In the genomic region with DNA sequence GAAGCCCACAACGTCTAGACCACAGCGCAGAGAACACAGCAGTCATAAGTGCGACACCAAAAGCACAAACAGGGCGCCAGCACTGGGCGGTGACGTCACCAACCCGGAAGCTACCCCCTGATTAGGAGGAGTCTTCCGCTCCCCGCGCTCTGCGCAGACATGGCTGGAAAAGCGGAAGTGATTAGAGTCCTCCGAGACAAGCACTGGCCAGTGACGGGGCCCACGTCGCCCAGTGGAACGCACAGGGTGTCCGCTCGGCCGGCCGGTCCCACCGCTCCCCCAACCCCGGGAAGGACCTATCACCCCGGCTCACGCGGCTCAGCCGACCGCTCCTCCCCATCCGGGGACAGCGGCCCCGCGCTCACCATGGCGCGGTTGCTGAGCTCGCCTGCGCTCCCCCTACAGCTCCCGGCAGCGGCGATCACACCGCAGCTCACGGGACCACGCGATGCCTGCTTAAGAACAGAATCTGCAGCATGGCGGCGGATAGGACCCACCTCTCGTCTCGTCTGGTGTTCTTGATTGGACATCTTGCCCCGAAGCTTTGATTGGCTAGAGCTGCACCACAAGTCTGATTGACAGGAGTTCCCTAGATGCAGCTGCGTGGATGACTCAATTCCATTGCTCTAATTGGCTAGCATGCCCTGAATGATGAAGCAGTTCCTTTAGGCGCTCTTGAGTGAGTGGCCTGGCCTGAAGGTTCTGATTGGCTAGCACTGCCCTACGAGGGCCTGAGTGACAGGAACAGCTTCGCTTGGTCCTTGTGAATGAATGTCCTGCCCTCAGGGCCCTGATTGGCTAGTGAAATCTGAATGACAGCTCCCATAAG, we compare ENCODE assay signal across 8 mouse cellular contexts. TPM values are rescaled to one million over a fixed set of nuclear protein-coding genes. Genes with fewer than 3 reads are reported as not detected.
DNase-seq lines count a peak whose midpoint lies in the region; ATAC-seq lines count a peak whose summit lies in the region.

No protein-coding gene starts in this region.

- ATAC-seq in hindbrain, embryonic 16.5 days: peak; percentile 99

- peak overlapping the region; percentile 73 for H3K4me2 ChIP-seq in hindbrain, embryonic 16.5 days (ENCODE audit: low read length)

- H3K9me3 ChIP-seq in hindbrain, embryonic 16.5 days (ENCODE audit: control insufficient read depth, low read length): no peaks in the 10 kb centered on the region

- peaks cover 27% of the 10 kb centered on the region for H3K4me1 ChIP-seq in hindbrain, embryonic 16.5 days (ENCODE audit: control insufficient read depth, insufficient read depth, low read depth, low read length)

- H3K9ac ChIP-seq in hindbrain, embryonic 16.5 days (ENCODE audit: low read depth, low read length): peak overlapping the region; percentile 99

- H3K79me2 ChIP-seq in macrophage (ENCODE audit: inconsistent target): peaks cover 46% of the 10 kb centered on the region

- peak overlapping the region; percentile 100 for H3K27ac ChIP-seq in hindbrain, embryonic 16.5 days (ENCODE audit: low read depth, low read length)
- H3K27ac ChIP-seq in macrophage: peak overlapping the region; percentile 54

- DNase-seq in WW6 (ENCODE audit: low read depth, low spot score): peak; percentile 98
- DNase-seq in cerebellum, postnatal 4 days (ENCODE audit: low spot score in 2 of 2): peak; percentile 86 to 90
- peak; percentile 97 for DNase-seq in gastrocnemius, adult 18-20 months (ENCODE audit: low spot score)
- DNase-seq in left cerebral cortex, adult 18-20 months (ENCODE audit: low spot score in 2 of 2): peak; percentile 92 to 94
- DNase-seq in right cerebral cortex, adult 18-20 months: peak; percentile 98
- peak; percentile 80 for DNase-seq in urinary bladder, postnatal 10 days (ENCODE audit: low spot score)

- no peaks in the 10 kb centered on the region for H3K36me3 ChIP-seq in hindbrain, embryonic 16.5 days (ENCODE audit: control insufficient read depth, insufficient read depth, low read length)
- peaks cover 11% of the 10 kb centered on the region; the same call in 1 of the 2 replicates for H3K36me3 ChIP-seq in macrophage (ENCODE audit: inconsistent target)

- H3K27me3 ChIP-seq in hindbrain, embryonic 16.5 days (replicated peaks; ENCODE audit: control insufficient read depth, insufficient read depth, low read length): no peaks in the 10 kb centered on the region

- 0% methylated on average over 52 of the region's 52 CpGs for WGBS in hindbrain, embryonic 16.5 days
- WGBS in macrophage (ENCODE audit: missing documents): under 1% methylated on average over 50 of the region's 52 CpGs

- H3K4me3 ChIP-seq in hindbrain, embryonic 16.5 days (ENCODE audit: low read length): peak overlapping the region; percentile 96
- H3K4me3 ChIP-seq in macrophage (ENCODE audit: inconsistent target): peak overlapping the region; percentile 56

RNA-seq across cellular contexts. Expression of a gene that starts 6.1 kb away (rescaled TPM):
- 10 to 100 TPM; 15.3 to 15.9 TPM for total RNA-seq in gastrocnemius, adult 18-20 months (2021)
- 24.2 and 26.7 TPM in 2 replicates for polyA plus RNA-seq in hindbrain, embryonic 16.5 days (2015; fragmentation: Nextera tagmentation; extraction: Ambion mirVana)
- 10 to 100 TPM; 21.0 to 22.5 TPM for total RNA-seq in left cerebral cortex, adult 18-20 months (2021)
- 10 to 100 TPM; 28.2 to 76.3 (median 46.2) TPM for total RNA-seq in macrophage (2018; cell fraction: chromatin; rRNA removed)
- total RNA-seq in macrophage (2018; cell fraction: cytosol; rRNA removed): 10 to 100 TPM; 11.8 to 22.3 (median 17.3) TPM
- 10 to 100 TPM; 24.0 to 51.7 (median 38.2) TPM for total RNA-seq in macrophage (2018; cell fraction: nucleus; rRNA removed)
- 13.1 to 18.8 TPM (median 17.6 TPM) in 3 replicates for polyA plus RNA-seq in macrophage (2018)

RNA-seq across cellular contexts. Expression of a gene that starts 33.2 kb away (rescaled TPM):
- total RNA-seq in gastrocnemius, adult 18-20 months (2021): 1 to 10 TPM; 3.2 to 5.0 TPM
- polyA plus RNA-seq in hindbrain, embryonic 16.5 days (2015; fragmentation: Nextera tagmentation; extraction: Ambion mirVana): 6.5 and 8.6 TPM in 2 replicates
- total RNA-seq in left cerebral cortex, adult 18-20 months (2021): 1 to 10 TPM; 2.6 to 5.1 TPM
- total RNA-seq in macrophage (2018; cell fraction: chromatin; rRNA removed): 10 to 100 TPM in 14 of 26 experiments, 1 to 10 TPM in 12; 1.3 to 14.3 (median 10.2) TPM
- 1 to 10 TPM in 24 of 26 experiments, under 1 TPM in 2; 0.80 to 4.2 (median 2.5) TPM for total RNA-seq in macrophage (2018; cell fraction: cytosol; rRNA removed)
- total RNA-seq in macrophage (2018; cell fraction: nucleus; rRNA removed): 10 to 100 TPM in 7 of 26 experiments, 1 to 10 TPM in 19; 1.1 to 13.4 (median 8.3) TPM
- polyA plus RNA-seq in macrophage (2018): 3.1 to 6.2 TPM (median 3.8 TPM) in 3 replicates

RNA-seq across cellular contexts. Expression of a gene that starts 58.1 kb away (rescaled TPM):
- 1 to 10 TPM; 3.2 to 3.3 TPM for total RNA-seq in gastrocnemius, adult 18-20 months (2021)
- polyA plus RNA-seq in hindbrain, embryonic 16.5 days (2015; fragmentation: Nextera tagmentation; extraction: Ambion mirVana): 0.64 TPM in 1 of 2 replicates, not detected in the other
- total RNA-seq in left cerebral cortex, adult 18-20 months (2021): 1 to 10 TPM in 1 of 2 experiments, not detected in 1; 1.3 TPM
- 1 to 10 TPM in 4 of 26 experiments, not detected in 22; 2.1 to 2.8 (median 2.3) TPM for total RNA-seq in macrophage (2018; cell fraction: chromatin; rRNA removed)
- total RNA-seq in macrophage (2018; cell fraction: cytosol; rRNA removed): under 1 TPM in 16 of 26 experiments, not detected in 10; 0.17 to 0.66 (median 0.35) TPM
- total RNA-seq in macrophage (2018; cell fraction: nucleus; rRNA removed): 1 to 10 TPM in 4 of 26 experiments, under 1 TPM in 2, not detected in 20; 0.83 to 4.9 (median 1.3) TPM
- 0.75 TPM in 1 of 3 replicates, not detected in the others for polyA plus RNA-seq in macrophage (2018)

Comparison
In these comparisons a context has a peak if more than half of its experiments do, and no peak if none do; other contexts are left out.
1. Peak in every context shown above with its lines: DNase-seq, ATAC-seq, H3K4me3 ChIP-seq and H3K27ac ChIP-seq.